Mouse (Mus musculus) frontal cortex, postnatal 25 days (tissue): ENCODE measurements at regions not wholly inside any gene's neighbourhood (a gene's known extent, or its start where the extent isn't known, plus 50 kb on each side); places are given as distances from the start of the nearest gene placed in this dataset.
A peak's percentile ranks its signal among the peaks of the same experiment; 100 is the strongest.

Experiments
- DNase-seq, 2 experiments: peaks; one replicate each; pipeline ENCODE4 v3.0.0; 2022; ENCODE audit warnings: low spot score in 2 of 2

DNA sequence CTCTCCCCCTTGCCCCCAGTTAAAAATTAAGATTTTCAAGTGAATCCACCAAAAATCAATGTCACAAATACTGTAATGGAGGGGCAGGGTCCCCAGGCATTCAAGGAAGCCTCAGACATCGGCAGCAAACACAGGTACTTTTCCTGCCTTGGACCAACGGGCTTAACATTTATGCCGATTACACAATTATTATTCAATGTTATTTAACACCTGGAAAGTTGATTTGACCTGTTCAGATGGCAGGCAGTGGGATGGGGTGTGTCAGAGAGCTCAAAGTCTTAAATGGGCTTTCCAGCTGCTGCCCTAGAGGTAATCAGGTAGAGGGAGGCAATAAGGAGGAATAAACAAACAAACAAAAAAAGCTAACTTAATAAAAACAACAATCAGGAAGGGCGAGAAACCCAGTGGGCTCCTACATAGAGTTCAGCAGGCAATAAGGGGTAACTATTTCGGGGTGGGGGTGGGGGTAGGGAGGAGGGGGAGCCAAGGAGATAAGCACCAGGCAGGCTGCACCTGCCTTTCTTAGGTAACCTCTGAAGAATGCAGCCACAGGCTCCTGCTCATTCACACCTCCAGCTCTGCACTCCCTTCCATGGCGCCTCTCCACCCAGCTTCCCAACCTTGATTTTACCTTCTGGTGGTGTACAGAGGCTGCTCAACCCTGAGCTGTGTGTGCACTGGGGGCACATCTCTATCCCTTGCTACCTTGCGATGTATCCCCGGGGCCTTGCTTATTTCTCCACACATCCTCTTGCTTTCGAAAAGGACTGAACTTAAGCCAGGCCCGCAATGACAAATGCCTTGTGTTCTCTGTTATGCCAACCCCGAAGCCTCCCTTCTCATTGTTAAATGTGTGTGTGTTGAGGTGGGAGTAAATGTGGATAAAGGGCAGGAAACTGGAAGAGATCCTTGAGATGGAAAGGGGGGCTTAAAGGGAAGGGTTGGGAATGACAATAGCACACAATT lies 168.9 kb upstream of the Id2 start:
- DNase-seq = no peak

DNA sequence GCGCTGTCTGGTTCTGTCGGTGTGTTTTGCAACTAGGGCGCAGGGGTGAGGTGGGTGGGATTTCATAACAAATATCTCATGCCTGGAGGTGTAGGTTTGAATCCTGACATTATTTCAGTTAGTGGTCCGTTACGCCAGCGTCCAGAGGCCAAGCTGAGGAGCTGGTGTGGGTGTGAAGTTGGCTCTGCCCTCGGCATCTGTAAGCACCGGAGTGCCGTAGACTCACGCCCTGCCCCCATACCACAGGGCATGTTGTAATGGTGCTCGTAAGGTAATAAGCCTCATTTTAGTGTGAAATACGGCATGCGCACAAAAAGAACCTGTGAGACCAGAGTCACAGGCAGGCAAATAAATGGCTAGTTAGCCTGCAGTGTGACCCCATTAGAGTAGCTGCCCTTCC lies 168.1 kb upstream of the Id2 start:
- DNase-seq = no peak

DNA sequence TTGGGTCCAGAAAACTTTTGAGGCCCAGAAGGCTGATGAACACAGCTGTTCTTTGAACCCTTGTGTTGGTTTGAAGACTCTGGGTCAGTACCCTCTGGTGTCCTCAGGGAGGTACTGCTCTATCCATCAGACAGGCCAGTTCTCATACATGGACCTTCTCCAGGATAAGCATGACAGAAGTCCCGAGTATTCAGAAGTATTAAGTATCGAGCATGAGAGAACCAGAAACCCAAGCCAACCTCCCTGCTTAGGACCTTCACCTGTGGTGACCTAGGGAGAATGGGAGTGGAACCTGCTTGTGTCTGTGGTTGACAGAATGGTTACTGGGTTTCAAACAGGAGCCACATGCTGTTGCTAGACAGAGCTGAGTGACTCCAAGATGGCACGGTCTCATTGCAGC lies 167.5 kb upstream of the Id2 start:
- DNase-seq = no peak

DNA sequence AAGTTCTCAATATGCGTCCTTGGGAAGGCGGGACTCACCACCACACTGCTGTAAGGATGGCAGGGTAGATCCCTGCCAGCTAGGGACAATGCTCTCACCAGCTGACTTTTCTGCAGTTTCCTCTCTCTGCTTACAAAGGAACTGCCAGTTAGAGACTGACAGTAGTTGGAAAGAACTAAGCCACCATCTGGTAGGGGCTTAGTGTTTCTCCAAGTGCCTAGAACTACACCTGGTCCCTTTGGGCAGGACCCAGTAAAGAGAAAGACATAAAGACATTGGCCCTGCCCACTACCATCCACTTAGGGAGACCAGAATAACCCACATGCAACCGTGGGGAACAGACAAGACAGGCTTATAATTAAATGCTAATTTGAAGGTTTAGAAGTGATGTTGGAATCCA lies 165.5 kb upstream of the Id2 start:
- no peak for DNase-seq

DNA sequence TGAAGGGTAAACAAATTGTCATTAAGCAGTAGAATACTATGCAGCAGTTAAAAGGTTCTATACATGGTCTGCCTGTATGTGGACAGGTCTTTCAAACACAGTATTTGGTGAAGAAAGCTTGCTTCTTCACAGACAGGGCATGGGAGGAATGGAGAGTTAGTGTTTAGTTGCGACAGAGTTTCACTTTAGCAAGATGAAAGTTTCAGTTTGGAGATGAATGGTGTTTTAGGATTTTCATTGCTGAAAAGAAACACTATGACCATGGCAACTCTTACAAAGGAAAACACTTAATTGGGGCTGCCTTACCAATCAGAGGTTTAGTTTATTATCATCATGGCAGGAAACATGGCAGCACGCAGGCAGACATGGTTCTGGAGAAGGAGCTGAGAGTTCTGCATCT lies 162.2 kb upstream of the Id2 start:
- DNase-seq = no peak

DNA sequence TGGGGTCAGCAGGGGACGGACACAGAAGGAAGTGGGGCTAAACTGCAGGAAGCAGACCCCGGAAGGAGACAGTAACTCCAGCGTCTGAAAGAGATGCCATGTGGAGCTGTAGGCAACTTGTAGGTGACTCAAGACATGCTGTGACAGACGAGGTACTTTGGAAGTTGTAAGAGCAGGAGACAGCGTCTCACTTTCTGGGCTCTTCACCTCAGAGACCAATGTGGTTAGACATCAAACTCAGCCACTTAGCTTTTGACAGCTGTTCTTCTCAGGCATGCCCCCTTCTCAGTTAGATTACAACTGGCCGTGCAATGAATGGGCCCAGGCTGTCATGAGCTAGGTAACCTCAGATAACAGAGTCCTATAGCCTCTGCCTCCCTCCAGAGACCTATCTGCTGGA lies 159.3 kb upstream of the Id2 start:
- DNase-seq = no peak

DNA sequence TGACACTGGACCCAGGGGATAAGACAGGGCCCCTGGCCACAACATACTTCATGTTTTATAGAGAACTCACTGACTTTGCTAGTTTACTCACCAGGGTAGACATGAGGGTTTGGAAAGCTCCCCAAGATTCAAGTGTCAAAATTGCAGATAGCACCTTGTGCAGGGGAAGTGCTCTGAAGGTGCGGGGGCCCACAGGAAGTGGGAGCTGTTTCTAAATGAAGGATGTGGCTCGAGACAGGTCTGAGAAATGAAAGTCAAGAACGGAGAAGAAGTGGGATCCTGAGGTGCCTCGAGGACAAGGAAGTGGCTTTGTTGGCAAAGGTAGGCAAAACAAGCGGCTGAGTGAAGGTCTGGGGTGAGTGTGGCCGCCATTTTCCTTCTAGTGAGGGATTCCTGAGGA lies 157.8 kb upstream of the Id2 start:
- DNase-seq = no peak

DNA sequence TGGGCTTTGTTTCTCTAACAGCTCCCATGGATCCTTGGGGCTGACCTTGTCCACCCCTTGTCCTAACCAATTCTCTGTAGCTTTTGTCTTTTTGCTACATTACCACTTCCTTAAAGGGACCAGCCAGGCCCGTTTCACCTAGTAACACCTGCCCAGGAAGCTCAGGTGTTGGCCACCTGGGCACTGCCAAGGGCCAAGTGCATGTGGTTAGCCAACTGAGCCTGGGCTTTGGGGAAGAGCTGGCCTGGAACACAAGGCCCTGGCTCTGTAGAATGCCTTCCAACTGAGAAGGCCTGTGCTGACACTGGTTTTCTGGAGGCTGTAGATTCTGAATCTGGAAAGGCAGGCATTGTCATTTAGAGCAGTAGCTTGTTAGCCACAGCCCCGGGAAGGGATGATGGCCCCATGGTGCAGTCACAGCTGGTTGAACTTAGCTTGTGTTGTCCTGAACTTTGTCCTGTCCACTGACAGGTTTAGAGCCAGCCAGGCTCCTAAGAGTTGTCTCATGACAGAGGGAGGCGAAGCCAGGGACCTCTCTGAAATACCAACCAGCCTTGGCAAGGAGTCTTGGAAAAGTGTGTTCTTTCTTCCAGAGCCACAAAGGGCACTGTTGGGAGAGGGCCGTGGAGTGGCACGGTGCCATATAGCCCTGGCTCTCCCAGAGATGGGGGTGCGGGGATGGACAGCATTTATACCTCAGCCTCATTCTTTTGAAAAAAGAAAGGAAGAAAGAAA lies 156.0 kb upstream of the Id2 start:
- no peak for DNase-seq

DNA sequence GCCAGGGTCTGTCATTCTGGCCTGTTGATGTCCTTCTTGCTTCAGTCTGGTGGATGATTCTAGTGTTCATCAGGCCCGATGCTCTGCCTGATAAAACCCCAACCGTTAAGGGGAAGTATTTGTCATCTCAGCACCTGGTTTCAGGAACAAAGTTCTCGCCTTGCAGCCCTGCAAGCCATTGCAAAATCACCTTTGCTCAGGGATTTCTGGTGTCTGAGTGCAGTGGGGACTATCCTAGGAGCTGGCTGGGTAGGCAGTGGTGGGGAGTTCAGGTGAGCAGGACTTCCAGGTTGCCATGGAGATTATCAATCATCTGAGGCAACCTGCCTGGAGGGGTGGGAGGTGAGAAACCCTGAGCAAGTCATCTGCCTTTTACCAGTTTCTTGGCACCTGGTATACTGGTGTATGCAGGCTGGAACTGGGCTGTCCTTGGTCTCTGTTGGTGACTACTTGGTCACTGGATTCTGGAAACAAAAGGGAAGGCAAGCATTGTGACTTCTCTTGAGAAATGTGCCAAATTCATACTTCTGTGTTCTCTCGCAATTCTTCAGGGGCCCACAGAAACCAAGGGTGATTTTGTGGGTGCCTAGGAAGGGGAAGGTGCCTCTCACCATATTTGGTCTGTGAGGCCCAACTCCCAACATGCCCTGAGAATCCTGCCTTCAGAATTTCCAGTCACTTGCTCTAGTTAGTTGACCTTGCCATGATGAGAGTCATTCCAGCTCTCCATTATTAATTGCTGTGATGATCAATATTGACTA lies 154.7 kb upstream of the Id2 start:
- no peak for DNase-seq

DNA sequence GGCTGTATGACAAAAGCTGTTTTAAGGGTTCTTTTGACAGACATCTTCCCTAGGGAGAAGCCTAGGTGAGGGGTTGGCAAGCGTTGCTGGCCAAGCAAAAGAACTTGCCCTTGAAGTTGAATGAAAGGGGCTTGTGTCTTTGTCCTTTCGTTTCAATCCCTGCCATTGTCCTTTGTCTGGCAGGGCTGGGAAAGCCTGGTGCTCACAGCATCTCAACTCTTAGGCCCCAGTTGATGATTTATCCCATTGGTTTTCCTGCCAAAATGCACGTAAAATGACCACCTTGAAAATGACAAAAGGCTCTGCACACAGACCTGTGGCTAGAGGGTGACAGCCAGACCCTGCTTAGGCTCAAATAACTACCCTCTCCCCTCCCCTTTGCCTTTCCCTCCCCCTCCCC lies 153.9 kb upstream of the Id2 start:
- DNase-seq = no peak

DNA sequence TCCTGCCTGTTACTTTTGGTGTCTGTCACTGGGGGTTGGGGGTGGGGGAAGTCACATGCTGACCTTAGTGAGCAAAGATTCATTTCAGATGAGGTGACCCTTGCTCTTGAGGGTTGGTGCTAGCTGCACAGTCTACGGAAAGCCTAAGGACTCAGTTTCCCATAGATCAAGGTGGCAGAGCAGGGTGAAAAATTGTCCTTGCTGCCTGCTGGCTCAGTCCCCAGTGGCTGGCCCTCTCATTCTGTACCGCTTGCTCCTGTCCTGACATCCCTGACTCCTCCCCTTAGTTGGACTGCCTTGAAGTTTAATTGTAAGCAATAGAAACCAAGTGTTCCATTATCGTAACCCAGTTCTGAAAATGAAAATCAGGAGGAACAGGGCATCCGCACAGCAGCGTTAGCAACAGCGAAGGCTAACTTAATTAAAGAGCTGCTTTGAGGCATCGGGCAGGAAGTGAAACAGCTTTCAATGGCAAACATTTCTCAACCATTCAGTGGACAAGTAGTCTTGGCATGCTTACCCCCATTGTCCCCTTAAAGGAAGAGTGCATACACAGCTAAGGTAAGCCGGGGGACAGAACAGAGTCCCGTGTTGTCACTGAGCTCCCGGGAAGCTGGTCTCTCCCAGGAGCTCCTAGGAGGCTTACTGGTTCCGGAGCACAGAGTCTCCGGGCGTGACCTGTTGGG lies 151.9 kb upstream of the Id2 start:
- DNase-seq = no peak

DNA sequence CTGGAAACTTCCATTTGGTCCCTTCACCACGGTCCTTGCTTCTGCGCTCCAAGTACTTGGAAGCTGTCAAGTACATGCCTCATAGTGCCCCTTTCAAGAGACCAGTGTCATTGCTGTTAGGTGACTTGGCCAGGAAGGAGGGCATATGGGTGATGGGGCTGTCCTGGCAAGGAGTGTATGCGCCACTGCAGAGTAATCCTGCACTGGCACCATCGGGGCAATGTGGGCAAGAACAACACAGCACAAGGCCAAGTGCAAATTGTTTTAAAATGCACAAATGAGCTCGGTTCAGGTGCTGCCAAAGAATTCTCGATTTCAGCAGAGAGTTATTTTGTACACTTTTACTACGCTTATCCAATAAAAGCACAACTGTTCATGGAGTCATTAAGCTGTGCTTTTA lies 149.6 kb upstream of the Id2 start:
- no peak for DNase-seq

DNA sequence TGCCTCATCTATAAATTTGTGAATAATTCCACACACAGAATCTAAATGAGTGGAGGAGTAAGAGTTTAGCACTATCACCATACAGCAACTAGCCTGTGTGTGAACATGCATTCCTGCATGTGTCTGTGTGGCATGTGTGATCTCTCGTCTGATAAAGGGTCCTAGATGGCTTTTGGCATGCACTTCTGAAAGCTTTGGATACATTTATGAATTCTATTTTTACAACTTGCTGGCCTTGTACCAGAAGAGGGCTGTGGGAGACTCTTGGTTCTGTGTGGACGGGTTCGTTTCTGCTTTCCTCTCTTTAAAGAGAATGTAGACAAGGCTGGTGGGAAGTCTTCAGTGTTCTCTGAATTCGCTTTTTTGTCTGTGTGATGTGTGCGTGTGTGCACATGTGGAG lies 148.7 kb upstream of the Id2 start:
- DNase-seq = no peak

DNA sequence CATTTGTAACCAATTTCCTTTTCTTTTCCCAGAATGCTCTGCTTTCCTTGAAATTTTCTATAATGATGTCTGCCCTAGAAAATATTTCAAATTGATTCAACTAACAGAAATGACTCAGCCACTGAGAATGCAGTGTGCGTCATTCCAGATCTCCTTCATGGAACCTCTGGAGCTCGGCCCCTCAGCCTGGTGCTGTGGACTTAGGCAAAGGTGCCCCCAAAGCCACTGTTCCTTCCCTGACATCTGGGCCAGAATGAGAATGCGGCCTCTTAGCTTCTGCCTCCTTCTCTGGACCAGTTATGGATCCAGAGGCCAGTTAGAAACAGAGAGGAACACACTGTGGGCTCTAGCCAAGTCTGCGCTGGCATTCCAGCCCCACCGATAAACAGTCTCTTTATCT lies 148.3 kb upstream of the Id2 start:
- DNase-seq = no peak

DNA sequence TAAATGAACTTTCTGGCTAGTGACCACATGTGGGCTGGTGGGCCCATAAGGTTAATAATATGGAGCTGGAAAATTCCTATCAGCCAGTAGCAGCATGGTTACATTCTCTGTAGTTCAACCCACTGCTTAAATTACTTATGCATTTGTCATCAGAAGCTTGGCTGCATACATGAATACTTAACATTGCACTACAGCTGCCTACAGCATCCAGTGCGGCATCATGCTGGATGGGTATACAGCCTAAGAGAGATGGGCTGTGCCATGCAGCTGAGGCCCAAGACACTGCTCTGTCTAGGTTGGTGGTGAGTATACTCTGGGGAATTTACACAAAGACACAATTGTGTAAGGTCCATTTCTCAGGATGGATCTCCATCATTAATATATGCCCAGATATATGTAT lies 147.7 kb upstream of the Id2 start:
- no peak for DNase-seq

DNA sequence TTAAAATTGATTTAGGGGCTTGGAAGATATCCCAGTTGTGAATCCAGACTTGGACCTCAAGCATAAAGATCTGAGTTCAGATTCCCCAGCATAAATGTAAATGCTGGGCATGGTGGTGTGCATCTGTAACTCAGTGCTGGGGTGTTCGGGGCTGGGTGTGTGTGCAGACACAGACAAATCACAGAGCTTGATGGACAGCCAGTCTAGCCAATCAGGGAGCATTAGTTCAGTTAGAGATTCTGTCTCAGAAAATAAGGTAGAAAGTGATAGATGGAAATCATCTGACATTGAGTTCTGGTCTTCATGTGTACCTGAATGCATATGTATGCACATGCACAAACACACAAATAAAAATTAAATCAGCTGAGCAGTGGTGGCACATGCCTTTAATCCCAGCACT lies 147.0 kb upstream of the Id2 start:
- DNase-seq = no peak

DNA sequence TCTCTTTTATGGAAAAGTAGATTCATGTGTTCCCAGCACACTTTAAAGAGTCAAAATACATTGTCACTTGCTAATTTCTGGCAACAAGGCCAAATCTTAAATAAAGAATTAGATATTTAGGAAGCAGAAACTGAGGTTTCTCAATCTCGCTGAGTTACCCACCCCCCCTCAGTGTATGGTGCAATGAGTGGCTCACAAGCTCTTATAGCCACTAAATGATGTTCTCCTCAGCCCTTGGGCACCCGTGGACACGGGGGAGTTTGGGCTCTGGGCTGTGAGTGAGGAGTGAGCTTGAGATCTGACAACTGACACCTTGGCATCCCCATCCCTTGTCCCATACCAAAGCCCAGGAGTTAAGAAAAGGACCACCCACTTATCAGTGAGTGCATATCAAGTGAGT lies 145.4 kb upstream of the Id2 start:
- DNase-seq = no peak

DNA sequence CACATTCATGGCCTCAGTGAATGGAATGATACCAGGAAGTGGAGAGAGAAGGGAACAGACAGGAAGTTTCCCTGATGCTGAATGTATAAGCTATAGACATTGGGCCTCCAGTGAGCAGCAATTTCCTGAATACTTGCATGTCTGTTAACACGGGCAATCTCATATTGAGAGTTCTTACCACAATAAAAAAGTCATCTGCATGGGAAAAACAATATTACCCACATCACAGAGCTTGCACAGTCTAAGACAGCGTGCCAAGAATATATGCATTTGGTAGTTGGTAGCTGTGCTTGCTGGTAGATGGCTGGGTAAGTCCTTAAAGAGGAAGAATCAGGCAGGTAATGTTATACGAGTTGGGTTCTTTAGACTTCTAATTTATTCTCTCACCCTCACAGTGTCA lies 144.7 kb upstream of the Id2 start:
- DNase-seq = no peak

DNA sequence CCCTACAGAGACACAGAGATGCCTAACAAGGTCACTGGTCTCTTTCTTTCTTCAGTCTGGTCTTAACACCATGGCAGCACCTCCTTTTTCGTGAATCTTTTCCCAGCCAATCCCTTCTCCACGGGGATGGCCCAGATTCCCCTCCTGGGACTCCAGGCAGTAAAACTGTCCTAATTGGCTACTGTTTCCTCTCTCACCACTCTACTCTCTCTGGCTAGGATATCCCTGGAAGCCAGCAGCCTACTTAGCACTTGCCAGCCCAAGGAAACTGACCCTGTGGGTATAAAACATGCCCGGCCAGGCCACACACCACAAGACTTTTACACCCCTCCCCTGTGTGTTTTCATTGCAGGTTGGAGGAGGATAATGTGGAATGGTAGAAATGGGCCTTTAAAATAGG lies 143.9 kb upstream of the Id2 start:
- DNase-seq = no peak

DNA sequence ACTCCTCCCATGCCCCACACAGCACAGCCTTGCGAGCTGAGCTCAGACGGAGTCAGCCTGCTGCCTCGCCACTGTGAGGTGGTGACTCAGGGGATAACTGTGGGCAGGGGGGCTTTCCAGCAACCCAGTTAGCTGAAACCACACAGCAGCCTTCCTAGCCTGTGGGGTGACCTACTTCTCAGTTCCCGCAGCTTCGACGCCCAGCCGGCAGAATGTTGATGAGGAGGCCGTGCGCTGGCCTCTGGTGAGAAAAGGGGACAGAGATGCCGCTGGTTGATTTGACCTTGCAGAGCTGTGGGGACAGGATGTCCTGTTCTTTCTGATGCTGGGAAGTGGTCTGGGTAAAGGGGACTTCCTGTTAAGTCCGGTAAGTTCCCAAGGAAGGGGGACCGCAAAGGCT lies 143.2 kb upstream of the Id2 start:
- DNase-seq = peak in 1 of 2 experiments; percentile 15

DNA sequence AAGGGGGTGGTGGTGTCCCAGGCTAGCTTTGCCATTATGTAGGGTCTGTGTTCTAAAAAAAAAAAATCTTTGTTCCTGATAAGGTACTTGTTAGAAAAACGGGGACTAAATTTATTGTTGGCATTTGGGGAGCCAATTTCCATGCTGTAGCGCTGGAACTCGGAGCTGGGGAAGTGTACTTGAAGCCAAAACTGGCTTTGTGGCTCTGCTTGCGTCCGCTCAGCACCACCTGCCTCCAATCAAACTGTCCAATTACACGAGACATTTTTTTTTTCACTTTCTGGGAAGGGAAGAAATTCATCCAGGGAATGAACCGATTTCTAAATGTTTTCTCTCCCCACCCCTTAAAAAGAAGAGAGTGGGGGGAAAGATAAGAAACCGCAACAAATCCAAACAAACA lies 138.1 kb upstream of the Id2 start:
- no peak for DNase-seq

DNA sequence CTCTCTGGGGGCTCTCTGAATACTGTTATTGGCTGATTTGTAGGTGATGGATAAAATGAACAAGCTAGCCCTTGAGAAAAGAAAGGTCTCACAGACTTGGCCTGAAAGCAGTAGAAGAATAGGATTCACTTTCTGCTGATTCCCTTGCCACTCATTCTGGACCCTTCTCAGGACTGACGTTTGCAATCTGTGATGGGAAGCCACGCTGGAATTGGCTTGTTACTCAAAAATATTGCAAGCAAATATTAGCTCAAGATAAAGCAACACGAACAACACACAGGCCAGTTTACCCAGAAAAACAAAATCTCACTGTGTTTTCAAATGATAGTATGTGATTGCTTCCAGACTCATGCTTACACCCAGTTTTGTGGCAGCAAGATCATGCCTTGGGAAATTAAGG lies 137.7 kb upstream of the Id2 start:
- DNase-seq = no peak
